Mouse (Mus musculus) monocyte, adult 2 months (primary cell): ENCODE data around the gene Vwa8.
"Not testable (repeated sequence)": the region's sequence is repeated elsewhere in the genome, so short reads cannot be mapped to it uniquely, and the experiment has no call there.

Source experiments
- DNase-seq, 2 experiments: peaks; one replicate each; pipeline ENCODE4 v3.0.0; 2022; ENCODE audit warnings: low spot score in 2 of 2, low read depth in 1 of 2

Vwa8 gene

DNA sequence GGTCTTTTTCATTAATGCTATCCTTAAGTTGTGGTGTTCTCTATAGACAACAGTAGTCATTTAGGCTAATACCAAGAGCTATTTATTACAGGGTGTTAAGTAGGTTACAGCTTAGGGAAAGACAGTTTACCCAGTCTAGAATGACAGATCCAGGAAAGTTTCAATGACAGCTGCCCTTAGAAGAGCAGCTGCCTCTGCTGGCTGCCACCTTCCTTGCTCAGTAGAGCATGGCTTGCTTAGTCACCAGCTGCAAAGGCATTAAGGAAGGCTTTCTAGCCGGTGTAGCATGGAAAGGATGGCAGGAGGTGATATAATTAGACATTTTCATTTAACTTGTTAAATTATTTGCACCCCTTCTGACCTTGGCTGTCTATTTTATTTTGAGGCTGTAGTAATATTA lies 123.6 kb downstream of the Vwa8 start:
- DNase-seq = no peak

DNA sequence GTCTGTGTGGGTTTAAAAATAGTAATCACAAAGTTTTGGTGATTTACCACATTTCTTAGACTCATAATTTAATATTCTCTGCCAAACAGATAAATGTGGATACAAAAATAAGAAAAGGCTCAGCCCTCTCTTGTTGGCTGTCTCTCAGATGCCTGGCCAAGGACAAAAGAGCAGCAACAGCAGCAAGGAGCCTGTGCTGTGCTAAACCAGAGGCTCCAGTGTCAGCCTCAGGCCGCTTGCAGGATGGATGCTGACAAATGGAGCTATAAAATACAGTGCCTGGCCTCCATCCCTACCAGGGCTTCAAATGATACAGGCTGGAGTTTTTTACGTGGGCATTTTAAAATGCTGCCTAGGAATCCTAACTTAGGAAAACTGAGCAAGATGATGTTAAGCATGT lies 134.3 kb downstream of the Vwa8 start:
- DNase-seq = no peak

DNA sequence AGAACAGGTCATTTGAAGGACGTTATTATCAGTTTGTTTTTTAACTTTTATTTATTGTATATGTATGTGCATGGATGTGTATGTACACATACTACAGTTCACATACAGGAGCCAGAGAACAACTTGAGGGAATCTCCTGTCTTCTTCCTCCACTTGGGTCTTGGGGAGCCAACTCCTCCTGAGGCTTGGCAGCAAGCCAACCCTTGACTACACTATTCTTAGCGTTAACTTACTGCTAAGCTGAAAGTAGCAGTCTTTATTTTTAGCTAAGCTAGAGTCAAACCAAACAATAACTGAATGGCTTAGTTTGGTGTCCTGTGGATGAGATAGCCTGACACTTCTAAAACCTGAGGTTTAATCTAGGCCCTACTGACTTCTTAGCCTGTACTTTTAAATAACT lies 135.4 kb downstream of the Vwa8 start:
- no peak for DNase-seq

DNA sequence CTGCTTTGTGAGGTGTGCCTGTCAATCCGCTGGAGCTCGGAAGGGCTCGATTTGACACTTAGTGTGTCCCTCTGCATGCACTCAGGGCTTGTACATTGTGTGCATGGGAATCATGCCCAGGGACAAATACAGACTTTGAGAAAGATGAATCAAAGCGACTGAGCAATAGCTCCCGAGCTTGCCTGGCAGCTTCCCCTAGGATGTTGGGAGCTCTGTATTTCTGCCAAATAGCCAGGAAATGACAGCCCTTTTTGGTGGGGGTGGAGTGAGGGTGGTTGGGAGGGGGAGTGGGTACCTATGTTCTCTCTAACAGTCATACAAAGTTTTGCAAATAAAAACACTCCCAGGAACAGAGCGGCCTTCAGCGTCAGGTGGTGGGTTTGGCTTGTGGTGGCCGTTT lies 138.7 kb downstream of the Vwa8 start:
- no peak for DNase-seq

DNA sequence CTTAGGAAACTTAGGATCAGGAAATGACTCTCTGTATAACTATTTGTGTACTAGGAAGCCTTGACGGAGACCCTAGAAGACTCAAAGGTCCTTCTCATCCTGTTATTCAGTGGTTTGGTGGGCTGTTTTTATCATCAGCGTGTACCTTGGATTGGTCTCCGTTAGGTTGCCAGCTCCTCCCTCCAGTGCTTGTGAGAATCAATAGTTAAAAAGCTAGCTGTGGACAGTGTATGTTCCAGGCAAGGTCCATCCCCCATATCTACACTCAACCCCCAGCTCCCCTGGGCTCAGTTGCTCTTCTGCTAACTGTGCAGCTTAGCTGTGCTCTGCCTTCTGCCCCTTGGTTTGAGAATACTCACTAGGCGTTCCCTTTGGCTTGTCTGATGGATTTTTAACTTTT lies 143.6 kb downstream of the Vwa8 start:
- DNase-seq = no peak

DNA sequence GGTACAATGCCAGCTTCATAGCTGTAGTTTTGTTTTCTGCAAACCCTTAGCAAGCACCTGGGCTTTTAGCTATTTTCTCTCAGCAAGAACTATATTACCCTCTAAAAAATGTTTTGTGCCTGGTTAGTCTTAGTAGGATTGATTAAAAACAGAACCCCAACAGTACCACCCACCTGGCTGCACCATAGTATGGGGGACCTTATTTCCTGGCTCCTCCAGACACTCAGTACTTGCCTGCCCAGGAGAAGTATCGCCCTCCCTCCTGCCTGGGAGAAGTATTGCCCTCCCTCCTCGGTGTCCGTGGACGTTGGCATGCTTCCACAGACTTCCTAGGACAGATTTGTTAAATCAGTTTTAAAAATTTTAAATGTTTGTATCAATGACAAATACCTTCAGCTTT lies 144.7 kb downstream of the Vwa8 start:
- DNase-seq = no peak

DNA sequence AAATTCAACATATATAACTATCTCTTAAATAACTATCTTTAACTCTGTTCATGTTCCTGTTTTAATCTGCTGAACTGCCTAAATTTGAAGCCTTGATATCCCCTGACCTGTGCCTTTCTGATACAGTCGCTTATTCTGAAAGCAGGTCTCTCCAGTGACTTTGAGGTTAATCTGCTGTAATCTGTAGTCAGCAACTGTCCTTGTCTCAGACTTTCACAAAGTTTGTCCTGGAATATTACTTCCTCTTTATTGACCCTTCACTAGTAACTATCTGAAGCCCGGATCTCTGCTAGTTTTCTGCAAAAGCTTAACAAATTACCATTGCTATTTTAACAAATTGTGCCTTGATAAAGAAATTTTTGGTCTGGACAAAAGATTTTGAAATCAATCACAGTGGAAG lies 147.5 kb downstream of the Vwa8 start:
- DNase-seq = no peak

DNA sequence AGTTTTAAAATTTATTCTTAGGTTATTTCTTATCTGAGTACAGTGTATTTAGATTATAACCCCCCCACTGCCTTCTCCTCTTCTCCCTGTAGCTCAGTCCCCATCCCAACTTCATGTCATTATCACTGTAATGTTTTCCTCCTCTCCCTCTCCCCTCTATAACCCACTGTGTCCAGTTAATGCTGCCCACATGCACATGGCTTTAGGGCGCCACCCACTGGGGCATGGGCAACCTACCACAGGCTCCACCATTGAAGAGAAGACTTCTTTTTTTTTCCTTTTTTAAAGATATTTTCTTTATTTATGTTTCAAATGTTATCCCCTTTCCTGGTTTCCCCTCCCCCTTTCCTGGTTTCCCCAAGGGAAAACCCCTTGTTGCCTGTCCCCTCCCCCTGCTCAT lies 154.7 kb downstream of the Vwa8 start:
- no peak for DNase-seq

DNA sequence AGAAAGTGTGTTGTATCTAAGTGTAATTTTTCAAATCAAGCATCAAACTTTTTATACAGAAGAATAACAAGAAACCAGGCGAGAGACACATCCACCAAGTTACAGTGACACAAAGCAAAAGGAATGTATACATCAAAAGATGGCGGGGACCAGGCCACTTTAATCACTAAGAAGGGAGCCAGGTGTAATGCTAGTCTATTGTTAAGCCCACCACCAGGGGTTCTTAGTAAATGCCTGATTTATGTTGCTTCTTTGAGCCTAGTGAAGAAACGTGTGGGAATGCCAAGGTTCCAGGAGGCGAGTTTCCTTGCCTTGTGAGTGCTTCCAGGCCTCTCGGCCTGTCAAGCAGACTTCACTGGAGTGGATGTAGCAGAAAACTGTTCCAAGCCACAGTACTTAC lies 168.9 kb downstream of the Vwa8 start:
- DNase-seq = not testable (repeated sequence)

DNA sequence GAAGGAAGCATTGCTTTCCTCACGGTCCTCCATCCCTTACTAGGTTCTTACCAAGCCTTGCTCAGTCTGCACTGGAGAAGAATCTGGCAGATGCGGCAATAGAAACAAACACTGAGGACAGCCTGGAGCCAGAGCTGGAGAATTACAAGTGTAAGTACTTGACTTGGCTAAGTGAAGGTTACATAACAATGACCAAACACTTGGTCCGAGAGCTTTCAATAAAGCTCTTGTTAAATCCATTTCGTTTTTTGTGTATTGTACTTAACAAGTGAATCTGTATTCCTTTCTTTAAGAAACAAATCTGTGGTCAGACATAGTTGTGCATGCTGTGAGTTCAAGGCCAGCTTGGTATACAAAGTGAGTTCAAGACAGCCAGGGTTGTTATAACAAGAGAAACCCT lies 169.7 kb downstream of the Vwa8 start:
- DNase-seq = no peak

DNA sequence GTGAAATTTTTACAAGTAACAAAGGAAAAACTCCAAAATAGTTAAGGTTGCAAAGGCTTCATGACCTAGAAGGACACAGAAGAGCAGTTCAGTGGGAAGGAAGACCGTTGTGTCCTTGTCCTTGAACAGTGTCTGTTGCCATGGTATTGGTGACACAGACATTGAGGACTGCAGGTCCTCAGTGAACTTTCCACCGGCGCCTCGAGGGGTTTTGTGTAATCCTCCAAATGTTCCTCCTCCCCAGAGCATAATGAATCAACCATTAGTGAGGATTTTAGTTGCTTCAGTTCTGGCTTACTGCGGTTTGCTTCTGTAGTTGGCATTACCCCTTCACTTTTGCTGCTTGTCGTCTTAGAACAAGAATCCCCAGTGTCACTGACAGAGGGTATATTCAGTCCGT lies 172.9 kb downstream of the Vwa8 start:
- DNase-seq = no peak

DNA sequence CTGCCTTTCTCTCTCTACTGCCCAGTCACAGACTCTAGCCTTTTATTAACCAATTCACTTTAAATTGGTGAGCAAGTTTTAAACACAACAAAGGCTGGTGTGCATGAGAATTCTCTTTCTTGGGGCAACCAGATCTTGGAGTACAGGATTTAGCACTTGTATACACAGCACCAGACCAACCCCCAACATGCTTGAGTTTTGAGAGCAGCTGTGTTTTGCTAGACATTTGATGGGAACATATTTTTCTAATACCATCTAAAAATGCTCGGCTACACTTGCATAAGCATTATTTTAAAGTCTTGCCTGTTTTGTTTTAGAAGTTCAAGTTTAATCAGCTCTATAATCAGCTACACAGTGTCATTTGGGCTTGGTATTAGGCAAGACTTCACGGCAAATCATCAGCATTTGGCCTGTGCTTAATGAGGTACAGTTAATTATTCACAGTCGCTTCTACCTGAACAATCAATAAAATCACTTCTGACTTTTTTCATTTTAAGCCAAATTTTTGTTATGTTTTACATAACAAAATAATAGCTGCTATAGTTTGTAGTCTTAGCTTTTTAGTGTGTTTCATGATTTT lies 180.2 kb downstream of the Vwa8 start:
- no peak for DNase-seq

DNA sequence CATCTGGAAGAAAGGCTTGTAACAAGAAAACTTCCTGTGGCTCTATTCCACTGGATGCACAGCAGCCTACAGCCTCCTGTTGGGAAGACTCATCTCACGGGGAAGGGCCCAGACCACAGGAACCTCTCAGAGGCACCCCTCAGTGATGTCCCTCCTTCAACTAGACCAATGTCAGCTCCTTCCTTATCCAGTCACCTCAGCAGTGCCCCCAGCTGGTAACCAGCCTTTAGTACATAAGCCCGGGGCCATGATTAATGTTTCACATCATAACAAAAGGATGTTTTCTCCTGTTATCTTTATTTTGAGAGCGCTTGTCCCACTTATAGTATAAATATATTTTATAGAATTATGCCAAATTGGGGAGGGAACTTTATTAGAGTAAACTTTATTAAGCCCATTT lies 181.9 kb downstream of the Vwa8 start:
- no peak for DNase-seq

DNA sequence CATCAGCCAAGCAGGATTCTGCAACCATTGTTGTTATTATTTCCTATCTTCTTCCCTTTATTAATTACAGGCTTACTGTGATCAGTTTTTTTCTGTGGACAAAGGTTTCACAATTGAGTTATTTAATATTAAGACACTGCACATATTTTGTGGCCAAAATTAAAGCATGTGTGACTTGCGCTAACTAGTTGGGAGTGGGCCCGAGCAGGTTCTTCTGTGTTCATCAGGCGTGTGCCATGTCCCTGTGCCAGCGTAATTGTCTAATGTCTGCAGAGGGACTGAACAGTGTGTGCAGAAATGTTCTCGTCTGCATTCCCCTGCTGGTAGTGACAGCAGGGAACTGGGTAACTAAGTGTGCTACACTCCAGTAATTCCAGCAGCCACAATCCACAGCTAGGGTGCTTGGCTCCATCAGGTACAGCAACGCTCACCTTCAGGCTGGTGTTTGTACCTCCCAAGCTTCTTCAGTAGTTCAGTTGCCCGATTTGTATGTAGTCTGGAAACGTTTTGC lies 182.4 kb downstream of the Vwa8 start:
- no peak for DNase-seq

DNA sequence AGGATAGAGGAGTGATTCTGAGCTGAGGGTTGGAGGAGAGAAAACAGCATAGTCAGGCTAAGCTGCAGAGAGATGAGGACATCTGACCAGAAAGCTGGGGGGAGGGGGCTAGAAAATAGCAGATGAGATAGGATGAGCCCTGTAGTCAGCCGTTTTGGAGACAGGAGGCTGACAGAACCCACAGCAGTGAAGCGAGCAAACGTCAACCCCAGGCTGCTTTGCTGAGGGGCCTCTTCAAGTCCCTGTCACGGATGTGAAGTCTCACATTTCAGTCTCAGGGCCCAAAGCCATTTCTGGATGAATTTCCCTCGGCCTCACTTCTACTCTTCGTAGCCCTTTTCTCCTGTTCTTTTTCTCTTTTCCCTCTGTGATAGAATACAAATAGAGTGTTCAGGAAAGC lies 184.5 kb downstream of the Vwa8 start:
- no peak for DNase-seq

DNA sequence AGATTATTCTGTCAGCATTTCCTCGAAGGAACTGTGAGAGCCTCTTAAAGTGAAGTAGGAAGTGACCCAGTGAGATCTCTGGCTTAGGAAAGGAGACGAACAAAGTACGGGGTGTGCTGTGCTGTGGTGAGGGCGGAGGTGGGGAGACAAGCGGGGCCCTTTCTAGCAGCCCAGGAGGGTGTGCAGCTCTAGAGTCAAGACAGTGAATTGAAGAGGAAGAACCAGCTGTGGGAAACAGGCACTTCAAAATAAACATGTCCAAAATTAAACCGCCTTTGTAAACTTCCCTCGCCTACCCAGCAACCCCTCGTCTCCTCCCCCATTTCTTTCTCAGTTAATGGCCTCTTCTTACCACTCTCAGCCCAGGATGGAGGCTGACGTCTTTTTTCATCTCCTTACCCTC lies 185.7 kb downstream of the Vwa8 start:
- DNase-seq = no peak

DNA sequence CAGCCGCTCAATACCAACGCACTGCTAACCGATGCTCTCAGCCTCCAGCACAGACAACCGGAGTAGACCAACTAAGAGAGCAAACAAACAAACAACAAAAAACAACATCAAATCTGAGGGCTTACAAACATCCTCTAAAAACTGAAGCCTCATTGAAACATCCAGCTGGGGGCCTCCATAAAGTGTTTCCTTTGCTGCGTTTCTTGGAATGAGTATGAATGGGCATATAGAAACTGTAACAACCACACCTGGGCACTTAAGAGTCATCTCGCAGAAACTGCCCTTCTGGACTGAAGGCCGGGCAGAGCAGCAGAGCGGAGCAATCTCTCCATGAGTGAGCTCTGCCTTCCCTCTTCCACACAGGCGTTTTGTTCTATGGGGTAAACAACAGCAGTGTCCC lies 186.7 kb downstream of the Vwa8 start:
- no peak for DNase-seq

DNA sequence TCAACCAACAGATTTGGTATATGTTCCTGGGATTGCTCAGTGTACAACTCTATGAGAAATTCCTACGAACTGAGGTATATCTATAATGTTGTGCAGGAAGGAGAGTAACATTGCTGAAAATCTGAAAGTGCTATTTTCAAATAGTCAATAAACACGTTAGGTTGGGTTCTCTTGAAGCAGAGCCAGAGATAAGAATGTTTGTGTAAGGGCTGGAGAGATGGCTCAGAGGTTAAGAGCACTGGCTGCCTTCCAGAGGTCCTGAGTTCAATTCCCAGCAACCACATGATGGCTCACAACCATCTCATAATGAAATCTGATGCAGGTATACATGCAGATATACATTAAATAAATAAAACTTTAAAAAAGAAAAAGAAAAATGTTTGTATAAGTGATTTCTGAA lies 198.3 kb downstream of the Vwa8 start:
- DNase-seq = no peak

DNA sequence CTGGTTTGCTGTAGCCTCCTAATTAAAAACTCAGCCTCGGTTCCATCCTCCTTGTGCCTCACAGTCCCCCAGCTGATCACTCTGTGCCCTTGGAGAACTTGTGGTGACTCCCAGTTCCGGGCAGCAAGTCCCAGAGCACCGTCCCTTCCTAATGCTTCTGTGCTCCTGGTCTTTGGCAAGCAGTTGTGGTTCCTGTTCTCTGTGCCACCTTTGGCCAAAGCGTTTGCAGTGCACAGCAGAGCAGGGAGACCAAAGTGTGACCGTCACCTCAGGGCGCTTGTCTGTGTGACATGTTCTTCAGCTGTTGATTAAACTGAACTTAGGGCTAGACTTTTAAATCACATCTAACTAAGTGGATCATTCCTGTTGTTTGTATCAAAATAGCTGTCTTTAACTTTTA lies 199.1 kb downstream of the Vwa8 start:
- no peak for DNase-seq

DNA sequence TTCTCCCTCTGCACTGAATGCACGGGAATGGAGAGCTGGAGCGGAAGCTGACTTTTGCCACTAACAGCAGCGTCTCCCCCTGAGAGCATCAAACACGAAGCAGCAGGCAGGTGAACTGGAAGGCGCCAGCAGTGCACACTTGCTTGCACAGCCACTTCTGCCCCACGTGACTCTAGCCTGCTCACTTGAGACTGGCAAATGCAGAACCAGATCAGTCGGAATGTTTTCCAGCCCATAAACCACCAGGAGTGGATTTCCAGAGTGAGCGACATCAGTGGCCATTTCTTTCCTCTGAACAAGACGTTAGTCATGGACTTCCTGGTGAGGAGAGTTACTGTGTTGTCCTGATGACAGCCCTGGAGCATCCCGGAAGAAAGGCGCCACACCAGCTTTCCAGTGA lies 200.7 kb downstream of the Vwa8 start:
- DNase-seq = no peak

DNA sequence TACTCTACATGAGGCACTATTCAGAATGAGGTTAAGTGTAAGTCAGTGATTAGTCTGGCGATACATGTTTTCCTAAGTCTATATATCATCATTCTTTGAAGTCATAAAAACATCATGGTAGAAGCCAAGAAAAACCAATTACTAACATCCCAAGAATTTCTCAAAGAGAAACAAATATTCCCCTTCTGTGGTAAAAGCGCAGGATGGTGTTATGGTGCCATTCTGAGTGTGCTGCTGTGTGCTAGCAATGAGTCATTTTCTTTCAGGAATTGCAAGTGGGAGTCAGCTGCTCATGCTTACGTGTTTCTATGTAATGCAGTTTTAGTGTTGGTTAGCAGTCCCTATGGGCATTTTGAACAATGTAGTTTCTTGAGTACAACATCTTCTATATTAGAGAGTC lies 216.8 kb downstream of the Vwa8 start:
- DNase-seq = no peak

DNA sequence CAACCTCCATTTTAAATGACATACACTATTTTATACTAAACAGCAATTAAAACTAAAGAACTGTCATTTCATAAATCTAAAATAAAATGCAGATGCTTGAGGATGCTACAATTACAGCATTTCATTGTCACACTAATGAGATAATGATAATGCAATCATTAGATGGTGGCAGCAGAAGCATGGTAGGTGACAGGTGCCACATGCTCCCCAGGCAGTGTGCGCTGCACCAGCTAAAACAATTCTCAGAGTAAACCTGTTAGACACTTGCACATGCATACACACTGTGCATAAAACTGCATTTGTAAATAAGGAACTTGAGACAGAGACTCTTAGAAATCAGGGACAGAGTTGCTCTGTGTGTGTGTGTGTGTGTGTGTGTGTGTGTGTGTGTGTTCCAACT lies 220.7 kb downstream of the Vwa8 start:
- no peak for DNase-seq

DNA sequence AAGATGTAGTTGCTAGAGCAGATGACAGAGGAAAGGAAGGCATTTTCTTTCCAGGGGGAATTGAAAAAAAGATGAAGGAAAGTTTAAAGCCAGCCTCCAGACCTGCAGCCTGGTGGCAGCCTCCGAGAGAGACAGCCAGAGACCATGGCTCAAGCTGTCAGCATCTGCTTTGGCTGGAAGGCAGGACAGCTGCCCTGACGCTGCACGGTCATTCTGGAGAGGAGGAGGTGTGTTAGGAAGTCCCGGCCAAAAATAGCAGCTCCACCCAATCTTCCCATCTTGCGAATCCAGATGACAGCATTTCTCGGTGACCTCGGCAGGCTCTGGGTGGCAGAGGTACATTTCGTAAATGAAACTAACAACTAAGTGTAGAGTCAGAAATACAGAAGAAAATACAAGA lies 225.9 kb downstream of the Vwa8 start:
- DNase-seq = no peak
